Mouse (Mus musculus): Measurements from ENCODE around the gene Ptgdr. TPM values are rescaled to one million over a fixed set of nuclear protein-coding genes. Genes with fewer than 3 reads are reported as not detected.
"Not testable (repeated sequence)": the region's sequence is repeated elsewhere in the genome, so short reads cannot be mapped to it uniquely, and the experiment has no call there.

Gene Ptgdr
- polyA plus RNA-seq, 1 experiment from 2014 or later = not detected

DNA sequence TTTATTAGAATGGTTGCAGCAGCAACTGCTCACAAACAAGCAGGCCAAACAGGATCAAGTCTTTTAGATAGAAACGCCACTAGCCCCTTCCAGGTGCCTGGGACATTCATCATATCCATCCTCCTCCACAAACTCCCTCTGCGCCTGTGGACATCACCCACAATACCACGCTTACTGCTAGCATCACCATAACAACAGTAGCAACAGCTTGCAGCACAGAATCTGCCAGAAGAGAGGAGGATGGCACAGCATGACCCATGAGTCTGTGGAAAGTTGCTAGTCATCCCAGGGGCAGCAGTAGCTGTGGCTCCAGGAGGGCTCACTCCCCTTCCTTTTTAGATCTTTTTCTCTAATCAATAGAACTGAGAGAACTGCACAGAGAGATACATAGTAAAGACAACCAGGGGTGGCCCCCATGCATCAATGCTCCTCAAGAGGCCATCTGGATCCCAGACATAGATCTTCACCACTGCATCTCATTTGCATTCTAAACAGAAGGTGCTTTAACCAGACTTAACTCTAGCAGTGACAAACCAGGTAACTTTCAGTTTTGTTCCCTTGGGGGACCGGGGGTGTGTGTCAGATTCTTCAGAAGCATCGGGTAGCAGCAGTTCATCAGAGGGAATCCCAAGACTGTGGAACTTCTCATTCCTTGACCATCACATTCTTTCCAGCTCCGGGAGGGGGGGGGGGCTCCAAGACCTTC, 12.5 kb downstream of the Ptgdr start:
- no peak overlapping the region for H3K27ac ChIP-seq
- peaks cover 8% of the 10 kb centered on the region; the same call in 1 of the 2 replicates for H3K4me1 ChIP-seq (replicated peaks)
- ATAC-seq = no peak
- no peak overlapping the region for H3K4me2 ChIP-seq (replicated peaks)
- no peak overlapping the region for H3K9ac ChIP-seq (replicated peaks)
- no peak overlapping the region for H3K4me3 ChIP-seq (replicated peaks)
- no peaks in the 10 kb centered on the region for H3K27me3 ChIP-seq
- no peaks in the 10 kb centered on the region for H3K36me3 ChIP-seq
- 79% methylated on average over 6 of the region's 6 CpGs for WGBS
- H3K9me3 ChIP-seq = no peaks in the 10 kb centered on the region

- H3K4me3 ChIP-seq (replicated peaks) = peak overlapping the region; percentile 22
- H3K9me3 ChIP-seq = no peaks in the 10 kb centered on the region
- H3K4me2 ChIP-seq (replicated peaks) = peak overlapping the region; percentile 45
- peak; percentile 70 for ATAC-seq
- H3K27me3 ChIP-seq = no peaks in the 10 kb centered on the region
- H3K27ac ChIP-seq = no peak overlapping the region
- H3K4me1 ChIP-seq (replicated peaks) = peaks cover 8% of the 10 kb centered on the region; the same call in 1 of the 2 replicates
- 40% methylated on average over 15 of the region's 15 CpGs for WGBS
- H3K36me3 ChIP-seq = no peaks in the 10 kb centered on the region
- H3K9ac ChIP-seq (replicated peaks) = peak overlapping the region; percentile 20; the same call in 1 of the 2 replicates
Measured at GRCm38 (mm10) chr14:44843768-44844755, 15.1 kb downstream of the Ptgdr start.

DNA sequence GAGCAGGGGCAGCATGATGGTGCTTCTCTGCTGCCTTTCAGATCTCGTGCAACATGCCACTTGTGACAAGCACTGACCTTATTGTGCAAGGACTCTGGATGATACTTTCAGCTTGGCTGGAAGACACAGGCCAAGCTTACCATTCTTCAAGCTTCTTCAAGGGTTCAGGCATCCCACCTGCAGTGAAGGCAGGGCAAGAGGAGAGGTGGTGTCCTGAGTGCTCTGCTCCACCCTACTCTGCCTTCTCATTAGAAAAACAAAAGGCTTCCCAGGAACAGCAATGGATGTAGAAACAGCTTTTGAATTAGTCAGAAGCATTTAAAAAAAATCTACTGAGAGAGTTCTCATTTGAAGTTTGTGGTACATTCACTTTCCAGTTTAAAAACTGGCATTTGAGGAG, 20.5 kb downstream of the Ptgdr start:
- no peak for ATAC-seq
- no peak overlapping the region for H3K9ac ChIP-seq (replicated peaks)
- 52% methylated on average over 1 of the region's 1 CpGs for WGBS

GRCm38 (mm10) chr14:44835132-44835531, 24.0 kb downstream of the Ptgdr start:
- H3K36me3 ChIP-seq = no peaks in the 10 kb centered on the region
- H3K4me2 ChIP-seq (replicated peaks) = no peak overlapping the region
- no peak overlapping the region for H3K4me3 ChIP-seq (replicated peaks)
- no peaks in the 10 kb centered on the region for H3K4me1 ChIP-seq (replicated peaks)
- no peaks in the 10 kb centered on the region for H3K27me3 ChIP-seq
- no peak for ATAC-seq
- no peaks in the 10 kb centered on the region for H3K9me3 ChIP-seq
- WGBS = 73% methylated on average over 2 of the region's 2 CpGs
- H3K27ac ChIP-seq = no peak overlapping the region
- no peak overlapping the region for H3K9ac ChIP-seq (replicated peaks)

More for the DNA sequence above, 20.5 kb downstream of the Ptgdr start:
- no peaks in the 10 kb centered on the region for H3K27me3 ChIP-seq
- no peak overlapping the region for H3K27ac ChIP-seq
- H3K9me3 ChIP-seq = no peaks in the 10 kb centered on the region
- H3K36me3 ChIP-seq = no peaks in the 10 kb centered on the region
- H3K4me3 ChIP-seq (replicated peaks) = no peak overlapping the region
- H3K4me2 ChIP-seq (replicated peaks) = no peak overlapping the region
- 0 out of 2 replicates have a peak, but pooled peaks cover 2% of the 10 kb centered on the region for H3K4me1 ChIP-seq (replicated peaks)

- not testable (repeated sequence) for H3K4me1 ChIP-seq (replicated peaks); H3K27ac ChIP-seq; H3K4me3 ChIP-seq (replicated peaks); ATAC-seq; H3K36me3 ChIP-seq; H3K27me3 ChIP-seq; H3K4me2 ChIP-seq (replicated peaks); H3K9me3 ChIP-seq; H3K9ac ChIP-seq (replicated peaks)
- WGBS = 12% methylated on average over 3 of the region's 3 CpGs
Measured at GRCm38 (mm10) chr14:44834134-44834533, 25.0 kb downstream of the Ptgdr start.

GRCm38 (mm10) chr14:44833096-44833495, 26.1 kb downstream of the Ptgdr start:
- not testable (repeated sequence) for H3K9me3 ChIP-seq; ATAC-seq; H3K4me1 ChIP-seq (replicated peaks); H3K4me2 ChIP-seq (replicated peaks); H3K36me3 ChIP-seq; H3K27me3 ChIP-seq; H3K4me3 ChIP-seq (replicated peaks); H3K27ac ChIP-seq; H3K9ac ChIP-seq (replicated peaks)
- WGBS = 94% methylated on average over 4 of the region's 4 CpGs

DNA sequence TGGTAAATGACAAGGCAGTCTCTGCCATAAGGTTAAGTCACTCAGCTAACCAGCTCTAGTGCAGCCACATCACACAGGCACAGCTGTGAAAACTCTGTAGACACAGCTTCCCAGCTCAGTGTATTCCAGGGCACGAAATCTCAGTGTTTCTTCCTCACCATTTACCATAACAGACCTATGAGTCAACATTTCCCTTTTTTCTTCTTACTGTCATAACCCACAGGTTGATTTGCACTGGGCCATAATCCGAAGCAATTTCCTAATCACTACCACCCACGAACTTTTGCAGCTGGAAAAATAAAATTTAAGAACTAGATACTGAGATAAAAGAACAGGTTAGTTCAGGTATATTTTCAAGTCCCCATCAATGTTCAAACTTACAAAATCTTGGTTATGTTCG, 31.4 kb downstream of the Ptgdr start:
- Histone ChIP-seq H3K27ac (no peak overlapping the region), H3K36me3 (no peaks in the 10 kb centered on the region), H3K4me3 (replicated peaks) (no peak overlapping the region), H3K9me3 (no peaks in the 10 kb centered on the region), H3K4me2 (replicated peaks) (no peak overlapping the region), H3K4me1 (replicated peaks) (no peaks in the 10 kb centered on the region), H3K27me3 (no peaks in the 10 kb centered on the region), H3K9ac (replicated peaks) (no peak overlapping the region)
- 75% methylated on average over 4 of the region's 4 CpGs for WGBS
- ATAC-seq = no peak

GRCm38 (mm10) chr14:44821177-44822057, 37.8 kb downstream of the Ptgdr start:
- H3K4me1 ChIP-seq (replicated peaks) = no peaks in the 10 kb centered on the region
- H3K4me3 ChIP-seq (replicated peaks) = no peak overlapping the region
- no peaks in the 10 kb centered on the region for H3K9me3 ChIP-seq
- 67% methylated on average over 7 of the region's 7 CpGs for WGBS
- no peak overlapping the region for H3K27ac ChIP-seq
- H3K27me3 ChIP-seq = no peaks in the 10 kb centered on the region
- no peak for ATAC-seq
- H3K36me3 ChIP-seq = no peaks in the 10 kb centered on the region
- H3K9ac ChIP-seq (replicated peaks) = no peak overlapping the region
- H3K4me2 ChIP-seq (replicated peaks) = no peak overlapping the region

GRCm38 (mm10) chr14:44813152-44813551, 46.0 kb downstream of the Ptgdr start:
- H3K9me3 ChIP-seq; H3K36me3 ChIP-seq; ATAC-seq; H3K4me1 ChIP-seq (replicated peaks); H3K4me2 ChIP-seq (replicated peaks); H3K9ac ChIP-seq (replicated peaks); H3K27ac ChIP-seq; H3K4me3 ChIP-seq (replicated peaks); H3K27me3 ChIP-seq: not testable (repeated sequence)
